Mouse (Mus musculus): ENCODE measurements around the gene Ghdc. TPM values are rescaled to one million over a fixed set of nuclear protein-coding genes. Genes with fewer than 3 reads are reported as not detected.

Gene Ghdc
- polyA plus RNA-seq, 1 experiment from 2014 or later = 3.6 TPM

DNA sequence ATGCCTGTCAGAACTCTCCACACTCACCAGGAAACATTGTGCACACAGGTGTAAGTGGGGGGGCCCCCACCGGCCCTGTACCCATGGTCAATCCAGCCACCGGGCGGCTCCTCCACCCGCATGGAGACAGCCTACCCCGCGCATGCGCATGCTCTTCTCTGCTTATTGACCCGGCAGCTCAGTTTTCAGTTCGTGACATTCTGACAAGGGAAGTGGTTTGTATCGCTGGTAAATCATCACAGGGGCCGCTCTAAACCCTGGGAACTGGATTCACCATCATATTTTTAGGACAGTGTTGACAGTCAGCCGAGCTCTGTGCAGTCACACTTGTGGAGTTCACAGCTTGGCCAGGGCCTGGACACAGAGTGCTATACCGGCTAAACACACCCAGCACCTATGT, 43.7 kb upstream of the Ghdc start:
- Histone ChIP-seq H3K4me3 (ENCODE audit: low read depth, low read length) (no peak overlapping the region), H3K27me3 (replicated peaks; ENCODE audit: control insufficient read depth, insufficient read depth, low read length) (no peaks in the 10 kb centered on the region), H3K27ac (replicated peaks; ENCODE audit: low read depth, low read length) (no peak overlapping the region), H3K9me3 (ENCODE audit: control insufficient read depth, low read length) (no peaks in the 10 kb centered on the region), H3K9ac (ENCODE audit: low read depth, low read length) (no peak overlapping the region), H3K4me2 (ENCODE audit: low read depth, low read length) (peak overlapping the region; percentile 35), H3K4me1 (ENCODE audit: control insufficient read depth, insufficient read depth, low read length) (peaks cover 9% of the 10 kb centered on the region), H3K36me3 (ENCODE audit: control insufficient read depth, insufficient read depth, low read length) (no peaks in the 10 kb centered on the region)
- ATAC-seq (ENCODE audit: low read depth) (no peak), DNase-seq (ENCODE audit: low spot score) (peak; percentile 66)
- WGBS = 42% methylated on average over 13 of the region's 13 CpGs

DNA sequence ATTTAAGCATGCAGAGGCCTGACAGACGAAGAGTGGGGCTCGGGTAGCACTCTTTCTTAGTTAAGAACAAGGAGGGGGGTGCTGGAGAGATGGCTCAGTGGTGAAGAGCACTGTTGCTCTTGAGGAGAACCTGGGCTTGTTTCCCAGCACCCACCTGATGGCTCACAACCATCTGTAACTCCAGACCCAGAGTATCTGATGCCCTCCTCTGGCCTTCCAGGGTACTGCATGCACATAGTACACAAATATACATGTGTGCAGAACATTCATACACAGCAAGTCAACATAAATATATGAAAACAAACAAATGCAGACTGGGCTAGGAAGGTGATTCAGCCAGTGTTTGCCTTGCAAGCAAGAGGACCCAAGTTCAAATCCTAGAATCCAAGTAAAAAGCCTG, 40.4 kb upstream of the Ghdc start:
- Histone ChIP-seq H3K9ac (ENCODE audit: low read depth, low read length) (no peak overlapping the region), H3K27ac (replicated peaks; ENCODE audit: low read depth, low read length) (no peak overlapping the region; the same call in 1 of the 2 replicates), H3K27me3 (replicated peaks; ENCODE audit: control insufficient read depth, insufficient read depth, low read length) (no peaks in the 10 kb centered on the region), H3K4me3 (ENCODE audit: low read depth, low read length) (no peak overlapping the region), H3K9me3 (ENCODE audit: control insufficient read depth, low read length) (no peaks in the 10 kb centered on the region), H3K36me3 (ENCODE audit: control insufficient read depth, insufficient read depth, low read length) (0 out of 2 replicates have a peak, but pooled peaks cover 8% of the 10 kb centered on the region), H3K4me1 (ENCODE audit: control insufficient read depth, insufficient read depth, low read length) (peaks cover 7% of the 10 kb centered on the region; the same call in 1 of the 2 replicates), H3K4me2 (ENCODE audit: low read depth, low read length) (no peak overlapping the region)
- 65% methylated on average over 2 of the region's 2 CpGs for WGBS
- no peak for DNase-seq (ENCODE audit: low spot score)
- ATAC-seq (ENCODE audit: low read depth) = no peak

GRCm38 (mm10) chr11:100810516-100810915, 39.8 kb upstream of the Ghdc start:
- 0 out of 2 replicates have a peak, but pooled peaks cover 11% of the 10 kb centered on the region for H3K36me3 ChIP-seq (ENCODE audit: control insufficient read depth, insufficient read depth, low read length)
- DNase-seq (ENCODE audit: low spot score) (peak; percentile 54), ATAC-seq (ENCODE audit: low read depth) (peak; percentile 65)
- no peak overlapping the region for H3K4me3 ChIP-seq (ENCODE audit: low read depth, low read length)
- H3K9me3 ChIP-seq (ENCODE audit: control insufficient read depth, low read length) = no peaks in the 10 kb centered on the region
- no peak overlapping the region for H3K4me2 ChIP-seq (ENCODE audit: low read depth, low read length)
- H3K9ac ChIP-seq (ENCODE audit: low read depth, low read length) = no peak overlapping the region
- H3K27me3 ChIP-seq (replicated peaks; ENCODE audit: control insufficient read depth, insufficient read depth, low read length) = no peaks in the 10 kb centered on the region
- H3K27ac ChIP-seq (replicated peaks; ENCODE audit: low read depth, low read length) = no peak overlapping the region; the same call in 1 of the 2 replicates
- 34% methylated on average over 9 of the region's 9 CpGs for WGBS
- peaks cover 7% of the 10 kb centered on the region; the same call in 1 of the 2 replicates for H3K4me1 ChIP-seq (ENCODE audit: control insufficient read depth, insufficient read depth, low read length)

GRCm38 (mm10) chr11:100806380-100807305, 35.9 kb upstream of the Ghdc start:
- no peak overlapping the region for H3K9ac ChIP-seq (ENCODE audit: low read depth, low read length)
- H3K36me3 ChIP-seq (ENCODE audit: control insufficient read depth, insufficient read depth, low read length) = peaks cover 45% of the 10 kb centered on the region
- DNase-seq (ENCODE audit: low spot score) = peak; percentile 65
- H3K9me3 ChIP-seq (ENCODE audit: control insufficient read depth, low read length) = no peaks in the 10 kb centered on the region
- H3K4me3 ChIP-seq (ENCODE audit: low read depth, low read length) = no peak overlapping the region
- H3K27me3 ChIP-seq (replicated peaks; ENCODE audit: control insufficient read depth, insufficient read depth, low read length) = no peaks in the 10 kb centered on the region
- H3K27ac ChIP-seq (replicated peaks; ENCODE audit: low read depth, low read length) = no peak overlapping the region
- no peak for ATAC-seq (ENCODE audit: low read depth)
- H3K4me2 ChIP-seq (ENCODE audit: low read depth, low read length) = no peak overlapping the region
- WGBS = 65% methylated on average over 20 of the region's 20 CpGs
- H3K4me1 ChIP-seq (ENCODE audit: control insufficient read depth, insufficient read depth, low read length) = peaks cover 7% of the 10 kb centered on the region; the same call in 1 of the 2 replicates

GRCm38 (mm10) chr11:100805535-100805934, 34.8 kb upstream of the Ghdc start:
- Histone ChIP-seq H3K27ac (replicated peaks; ENCODE audit: low read depth, low read length) (no peak overlapping the region), H3K4me3 (ENCODE audit: low read depth, low read length) (no peak overlapping the region), H3K36me3 (ENCODE audit: control insufficient read depth, insufficient read depth, low read length) (peaks cover 54% of the 10 kb centered on the region), H3K9ac (ENCODE audit: low read depth, low read length) (no peak overlapping the region), H3K9me3 (ENCODE audit: control insufficient read depth, low read length) (no peaks in the 10 kb centered on the region), H3K27me3 (replicated peaks; ENCODE audit: control insufficient read depth, insufficient read depth, low read length) (no peaks in the 10 kb centered on the region), H3K4me2 (ENCODE audit: low read depth, low read length) (no peak overlapping the region), H3K4me1 (ENCODE audit: control insufficient read depth, insufficient read depth, low read length) (peaks cover 5% of the 10 kb centered on the region; the same call in 1 of the 2 replicates)
- no peak; the same call in 1 of the 2 replicates for ATAC-seq (ENCODE audit: low read depth)
- 70% methylated on average over 7 of the region's 7 CpGs for WGBS
- peak; percentile 51 for DNase-seq (ENCODE audit: low spot score)

- peaks cover 62% of the 10 kb centered on the region for H3K36me3 ChIP-seq (ENCODE audit: control insufficient read depth, insufficient read depth, low read length)
- DNase-seq (ENCODE audit: low spot score) = no peak
- no peaks in the 10 kb centered on the region for H3K27me3 ChIP-seq (replicated peaks; ENCODE audit: control insufficient read depth, insufficient read depth, low read length)
- ATAC-seq (ENCODE audit: low read depth) = no peak
- H3K27ac ChIP-seq (replicated peaks; ENCODE audit: low read depth, low read length) = no peak overlapping the region
- WGBS = 86% methylated on average over 10 of the region's 10 CpGs
- no peak overlapping the region for H3K4me2 ChIP-seq (ENCODE audit: low read depth, low read length)
- H3K4me1 ChIP-seq (ENCODE audit: control insufficient read depth, insufficient read depth, low read length) = no peaks in the 10 kb centered on the region
- H3K4me3 ChIP-seq (ENCODE audit: low read depth, low read length) = no peak overlapping the region
- H3K9ac ChIP-seq (ENCODE audit: low read depth, low read length) = no peak overlapping the region
- no peaks in the 10 kb centered on the region for H3K9me3 ChIP-seq (ENCODE audit: control insufficient read depth, low read length)
Measured at GRCm38 (mm10) chr11:100804409-100804808, 33.7 kb upstream of the Ghdc start.

- peaks cover 67% of the 10 kb centered on the region for H3K36me3 ChIP-seq (ENCODE audit: control insufficient read depth, insufficient read depth, low read length)
- H3K9ac ChIP-seq (ENCODE audit: low read depth, low read length) = no peak overlapping the region
- H3K4me2 ChIP-seq (ENCODE audit: low read depth, low read length) = no peak overlapping the region
- no peak overlapping the region for H3K4me3 ChIP-seq (ENCODE audit: low read depth, low read length)
- DNase-seq (ENCODE audit: low spot score) = no peak
- no peaks in the 10 kb centered on the region for H3K4me1 ChIP-seq (ENCODE audit: control insufficient read depth, insufficient read depth, low read length)
- H3K9me3 ChIP-seq (ENCODE audit: control insufficient read depth, low read length) = no peaks in the 10 kb centered on the region
- no peaks in the 10 kb centered on the region for H3K27me3 ChIP-seq (replicated peaks; ENCODE audit: control insufficient read depth, insufficient read depth, low read length)
- no peak for ATAC-seq (ENCODE audit: low read depth)
- WGBS = 80% methylated on average over 5 of the region's 5 CpGs
- no peak overlapping the region for H3K27ac ChIP-seq (replicated peaks; ENCODE audit: low read depth, low read length)
Measured at GRCm38 (mm10) chr11:100799426-100799825, 28.7 kb upstream of the Ghdc start.

- H3K9me3 ChIP-seq (ENCODE audit: control insufficient read depth, low read length) = no peaks in the 10 kb centered on the region
Measured at GRCm38 (mm10) chr11:100796585-100796984, 25.8 kb upstream of the Ghdc start.

More at GRCm38 (mm10) chr11:100796585-100796984, 25.8 kb upstream of the Ghdc start:
- Histone ChIP-seq H3K4me2 (ENCODE audit: low read depth, low read length) (no peak overlapping the region), H3K4me3 (ENCODE audit: low read depth, low read length) (no peak overlapping the region), H3K27me3 (replicated peaks; ENCODE audit: control insufficient read depth, insufficient read depth, low read length) (no peaks in the 10 kb centered on the region), H3K27ac (replicated peaks; ENCODE audit: low read depth, low read length) (no peak overlapping the region), H3K4me1 (ENCODE audit: control insufficient read depth, insufficient read depth, low read length) (no peaks in the 10 kb centered on the region), H3K36me3 (ENCODE audit: control insufficient read depth, insufficient read depth, low read length) (peaks cover 50% of the 10 kb centered on the region), H3K9ac (ENCODE audit: low read depth, low read length) (no peak overlapping the region)
- DNase-seq (ENCODE audit: low spot score) (no peak), ATAC-seq (ENCODE audit: low read depth) (no peak)
- WGBS = 74% methylated on average over 8 of the region's 8 CpGs

Measured in embryonic facial prominence, embryonic 14.5 days (tissue).